Mouse (Mus musculus): ENCODE measurements around the gene Tmem97. TPM values are rescaled to one million over a fixed set of nuclear protein-coding genes. Genes with fewer than 3 reads are reported as not detected.

The Tmem97 gene
- polyA plus RNA-seq, 1 experiment from 2014 or later, result 41.7 TPM

GRCm38 (mm10) chr11:78524838-78525237 is 25.7 kb downstream of the Tmem97 start:
- peaks cover 77% of the 10 kb centered on the region for H3K36me3 ChIP-seq (ENCODE audit: control insufficient read depth, insufficient read depth, low read length)
- no peak overlapping the region for H3K4me3 ChIP-seq (ENCODE audit: low read depth, low read length)
- no peak overlapping the region for H3K4me2 ChIP-seq (ENCODE audit: low read length)
- no peaks in the 10 kb centered on the region for H3K4me1 ChIP-seq (ENCODE audit: control insufficient read depth, insufficient read depth, low read length)
- H3K9me3 ChIP-seq (replicated peaks; ENCODE audit: control insufficient read depth, low read length, poor library complexity, severe bottlenecking), result no peaks in the 10 kb centered on the region
- no peak overlapping the region for H3K9ac ChIP-seq (ENCODE audit: low read depth, low read length)
- no peaks in the 10 kb centered on the region for H3K27me3 ChIP-seq (ENCODE audit: control insufficient read depth, insufficient read depth, low read depth, low read length)
- 84% methylated on average over 2 of the region's 2 CpGs for WGBS
- no peak for ATAC-seq
- no peak overlapping the region for H3K27ac ChIP-seq (ENCODE audit: low read length)

GRCm38 (mm10) chr11:78523241-78523955 is 27.2 kb downstream of the Tmem97 start:
- Histone ChIP-seq H3K4me3 (ENCODE audit: low read depth, low read length) (no peak overlapping the region), H3K4me2 (ENCODE audit: low read length) (no peak overlapping the region), H3K27ac (ENCODE audit: low read length) (no peak overlapping the region), H3K4me1 (ENCODE audit: control insufficient read depth, insufficient read depth, low read length) (no peaks in the 10 kb centered on the region), H3K9me3 (replicated peaks; ENCODE audit: control insufficient read depth, low read length, poor library complexity, severe bottlenecking) (no peaks in the 10 kb centered on the region), H3K36me3 (ENCODE audit: control insufficient read depth, insufficient read depth, low read length) (peaks cover 65% of the 10 kb centered on the region), H3K27me3 (ENCODE audit: control insufficient read depth, insufficient read depth, low read depth, low read length) (no peaks in the 10 kb centered on the region), H3K9ac (ENCODE audit: low read depth, low read length) (no peak overlapping the region)
- no peak for ATAC-seq
- WGBS, result 80% methylated on average over 9 of the region's 9 CpGs

- no peak overlapping the region for H3K27ac ChIP-seq (ENCODE audit: low read length)
These were observed 28.0 kb downstream of the Tmem97 start for GRCm38 (mm10) chr11:78522481-78522997.

GRCm38 (mm10) chr11:78521880-78522279 is 28.7 kb downstream of the Tmem97 start:
- no peak overlapping the region for H3K27ac ChIP-seq (ENCODE audit: low read length)

More at GRCm38 (mm10) chr11:78522481-78522997, 28.0 kb downstream of the Tmem97 start:
- Histone ChIP-seq H3K4me3 (ENCODE audit: low read depth, low read length) (no peak overlapping the region), H3K9me3 (replicated peaks; ENCODE audit: control insufficient read depth, low read length, poor library complexity, severe bottlenecking) (no peaks in the 10 kb centered on the region), H3K27me3 (ENCODE audit: control insufficient read depth, insufficient read depth, low read depth, low read length) (no peaks in the 10 kb centered on the region), H3K36me3 (ENCODE audit: control insufficient read depth, insufficient read depth, low read length) (peaks cover 58% of the 10 kb centered on the region), H3K9ac (ENCODE audit: low read depth, low read length) (no peak overlapping the region), H3K4me1 (ENCODE audit: control insufficient read depth, insufficient read depth, low read length) (no peaks in the 10 kb centered on the region), H3K4me2 (ENCODE audit: low read length) (no peak overlapping the region)
- 86% methylated on average over 1 of the region's 1 CpGs for WGBS
- ATAC-seq, result no peak

GRCm38 (mm10) chr11:78518931-78519330 is 31.6 kb downstream of the Tmem97 start:
- 91% methylated on average over 10 of the region's 10 CpGs for WGBS
- Histone ChIP-seq H3K36me3 (ENCODE audit: control insufficient read depth, insufficient read depth, low read length) (peaks cover 45% of the 10 kb centered on the region), H3K4me3 (ENCODE audit: low read depth, low read length) (no peak overlapping the region), H3K9ac (ENCODE audit: low read depth, low read length) (no peak overlapping the region), H3K4me1 (ENCODE audit: control insufficient read depth, insufficient read depth, low read length) (0 out of 2 replicates have a peak, but pooled peaks cover 3% of the 10 kb centered on the region), H3K4me2 (ENCODE audit: low read length) (no peak overlapping the region), H3K27ac (ENCODE audit: low read length) (no peak overlapping the region), H3K9me3 (replicated peaks; ENCODE audit: control insufficient read depth, low read length, poor library complexity, severe bottlenecking) (no peaks in the 10 kb centered on the region), H3K27me3 (ENCODE audit: control insufficient read depth, insufficient read depth, low read depth, low read length) (no peaks in the 10 kb centered on the region)
- no peak for ATAC-seq

More at GRCm38 (mm10) chr11:78521880-78522279, 28.7 kb downstream of the Tmem97 start:
- no peaks in the 10 kb centered on the region for H3K27me3 ChIP-seq (ENCODE audit: control insufficient read depth, insufficient read depth, low read depth, low read length)
- no peak overlapping the region for H3K9ac ChIP-seq (ENCODE audit: low read depth, low read length)
- H3K4me3 ChIP-seq (ENCODE audit: low read depth, low read length), result no peak overlapping the region
- ATAC-seq, result no peak
- no peaks in the 10 kb centered on the region for H3K4me1 ChIP-seq (ENCODE audit: control insufficient read depth, insufficient read depth, low read length)
- no peak overlapping the region for H3K4me2 ChIP-seq (ENCODE audit: low read length)
- 85% methylated on average over 3 of the region's 3 CpGs for WGBS
- H3K9me3 ChIP-seq (replicated peaks; ENCODE audit: control insufficient read depth, low read length, poor library complexity, severe bottlenecking), result no peaks in the 10 kb centered on the region
- peaks cover 53% of the 10 kb centered on the region for H3K36me3 ChIP-seq (ENCODE audit: control insufficient read depth, insufficient read depth, low read length)

- no peaks in the 10 kb centered on the region for H3K27me3 ChIP-seq (ENCODE audit: control insufficient read depth, insufficient read depth, low read depth, low read length)
- H3K4me2 ChIP-seq (ENCODE audit: low read length), result no peak overlapping the region
- peaks cover 17% of the 10 kb centered on the region for H3K36me3 ChIP-seq (ENCODE audit: control insufficient read depth, insufficient read depth, low read length)
- no peak overlapping the region for H3K4me3 ChIP-seq (ENCODE audit: low read depth, low read length)
- no peak overlapping the region for H3K27ac ChIP-seq (ENCODE audit: low read length)
- H3K9me3 ChIP-seq (replicated peaks; ENCODE audit: control insufficient read depth, low read length, poor library complexity, severe bottlenecking), result no peaks in the 10 kb centered on the region
- no peak for ATAC-seq
- 71% methylated on average over 2 of the region's 2 CpGs for WGBS
- no peak overlapping the region for H3K9ac ChIP-seq (ENCODE audit: low read depth, low read length)
- peaks cover 19% of the 10 kb centered on the region for H3K4me1 ChIP-seq (ENCODE audit: control insufficient read depth, insufficient read depth, low read length)
These were observed 34.8 kb downstream of the Tmem97 start for GRCm38 (mm10) chr11:78515549-78516325.

- no peak for ATAC-seq
- peaks cover 24% of the 10 kb centered on the region for H3K36me3 ChIP-seq (ENCODE audit: control insufficient read depth, insufficient read depth, low read length)
- H3K27ac ChIP-seq (ENCODE audit: low read length), result no peak overlapping the region
- peak overlapping the region; percentile 97 for H3K4me2 ChIP-seq (ENCODE audit: low read length)
- peaks cover 19% of the 10 kb centered on the region for H3K4me1 ChIP-seq (ENCODE audit: control insufficient read depth, insufficient read depth, low read length)
- H3K9me3 ChIP-seq (replicated peaks; ENCODE audit: control insufficient read depth, low read length, poor library complexity, severe bottlenecking), result no peaks in the 10 kb centered on the region
- WGBS, result 79% methylated on average over 3 of the region's 3 CpGs
- H3K27me3 ChIP-seq (ENCODE audit: control insufficient read depth, insufficient read depth, low read depth, low read length), result no peaks in the 10 kb centered on the region
- peak overlapping the region; percentile 95 for H3K9ac ChIP-seq (ENCODE audit: low read depth, low read length)
- peak overlapping the region; percentile 92 for H3K4me3 ChIP-seq (ENCODE audit: low read depth, low read length)
These were observed 37.3 kb downstream of the Tmem97 start for GRCm38 (mm10) chr11:78513106-78513790.

GRCm38 (mm10) chr11:78512025-78512957 is 38.3 kb downstream of the Tmem97 start, which contains the start of the genes Tmem199 and Poldip2:
Gene Tmem199, minus strand, starts transcription at chr11:78512172.
Gene Poldip2, plus strand, starts transcription at chr11:78512193.
- Histone ChIP-seq H3K9me3 (replicated peaks; ENCODE audit: control insufficient read depth, low read length, poor library complexity, severe bottlenecking) (no peaks in the 10 kb centered on the region), H3K4me1 (ENCODE audit: control insufficient read depth, insufficient read depth, low read length) (peaks cover 19% of the 10 kb centered on the region), H3K27ac (ENCODE audit: low read length) (peak within 1 kb of the TSS; percentile 86), H3K36me3 (ENCODE audit: control insufficient read depth, insufficient read depth, low read length) (peaks cover 29% of the 10 kb centered on the region), H3K4me3 (ENCODE audit: low read depth, low read length) (peak within 1 kb of the TSS; percentile 92), H3K4me2 (ENCODE audit: low read length) (peak within 1 kb of the TSS; percentile 97), H3K9ac (ENCODE audit: low read depth, low read length) (peak within 1 kb of the TSS; percentile 95), H3K27me3 (ENCODE audit: control insufficient read depth, insufficient read depth, low read depth, low read length) (no peaks in the 10 kb centered on the region)
- peak; percentile 96 for ATAC-seq
- under 1% methylated on average over 57 of the region's 67 CpGs for WGBS
